Mouse (Mus musculus) layer of hippocampus, postnatal 36 days (tissue): ENCODE results near the gene Thoc6. TPM values are rescaled to one million over a fixed set of nuclear protein-coding genes. Genes with fewer than 3 reads are reported as not detected.

Experiments
- DNase-seq, 2 experiments: peaks; one replicate each; pipeline ENCODE4 v3.0.0; 2022
- total RNA-seq, 2 experiments: library from RNA; stranded (reverse); gene quantifications; 2 replicates each; pipeline ENCODE4 v1.2.3; 2021

Thoc6 gene
- total RNA-seq, 2 experiments from 2014 or later: 7.2 to 9.7 TPM

GRCm38 (mm10) chr17:23677236-23677679, 3.6 kb upstream of the Thoc6 start, which contains the start of gene Tnfrsf12a:
Gene Tnfrsf12a, minus strand, starts transcription at chr17:23677468.
- DNase-seq: peak; percentile 80 to 83

GRCm38 (mm10) chr17:23676473-23677031, 2.9 kb upstream of the Thoc6 start:
- DNase-seq: no peak

- peak in 1 of 2 experiments; percentile 27 for DNase-seq
These were observed 2.0 kb upstream of the Thoc6 start for GRCm38 (mm10) chr17:23675564-23676281.

- no peak for DNase-seq
These were observed 1.4 kb upstream of the Thoc6 start for GRCm38 (mm10) chr17:23675127-23675526.

- no peak for DNase-seq
These were observed 730 bp upstream of the Thoc6 start for GRCm38 (mm10) chr17:23674271-23674952.

- DNase-seq: no peak
These were observed 921 bp downstream of the Thoc6 start for GRCm38 (mm10) chr17:23672761-23673160.

- DNase-seq: no peak
These were observed 2.2 kb downstream of the Thoc6 start for GRCm38 (mm10) chr17:23671519-23671918.

- DNase-seq: no peak
These were observed 3.1 kb downstream of the Thoc6 start for GRCm38 (mm10) chr17:23670516-23671074.

- DNase-seq: no peak
These were observed 8.2 kb downstream of the Thoc6 start for GRCm38 (mm10) chr17:23665511-23665910.

- DNase-seq: no peak
These were observed 9.1 kb downstream of the Thoc6 start for GRCm38 (mm10) chr17:23664556-23665021.

GRCm38 (mm10) chr17:23661526-23661925, 12.2 kb downstream of the Thoc6 start:
- DNase-seq: no peak

- DNase-seq: no peak
These were observed 12.8 kb downstream of the Thoc6 start for GRCm38 (mm10) chr17:23660876-23661200.

GRCm38 (mm10) chr17:23660117-23660875, 13.4 kb downstream of the Thoc6 start, which contains the start of gene Bicdl2:
Gene Bicdl2, plus strand, starts transcription at chr17:23660506.
- no peak for DNase-seq

- DNase-seq: no peak
These were observed 15.2 kb downstream of the Thoc6 start for GRCm38 (mm10) chr17:23658450-23658849.

- no peak for DNase-seq
These were observed 19.3 kb downstream of the Thoc6 start for GRCm38 (mm10) chr17:23654410-23654809.

- no peak for DNase-seq
These were observed 19.7 kb downstream of the Thoc6 start for GRCm38 (mm10) chr17:23654001-23654400.

- DNase-seq: no peak
These were observed 20.4 kb downstream of the Thoc6 start for GRCm38 (mm10) chr17:23653324-23653723.

- DNase-seq: no peak
These were observed 22.3 kb downstream of the Thoc6 start for GRCm38 (mm10) chr17:23651363-23651762.

- no peak for DNase-seq
These were observed 27.8 kb downstream of the Thoc6 start for GRCm38 (mm10) chr17:23645894-23646293.

- no peak for DNase-seq
These were observed 28.8 kb downstream of the Thoc6 start, which contains the start of gene Mmp25 for GRCm38 (mm10) chr17:23644613-23645495. Gene Mmp25, minus strand, starts transcription at chr17:23645277.

- DNase-seq: no peak
These were observed 42.4 kb downstream of the Thoc6 start for GRCm38 (mm10) chr17:23631241-23631640.
